Mouse (Mus musculus) kidney, postnatal 4 days (tissue): ENCODE measurements around the gene Ube2n.
A peak's percentile ranks its signal among the peaks of the same experiment; 100 is the strongest.
"Not testable (repeated sequence)": the region's sequence is repeated elsewhere in the genome, so short reads cannot be mapped to it uniquely, and the experiment has no call there.

Experiments
- DNase-seq, 2 experiments: peaks; one replicate each; pipeline ENCODE4 v3.0.0; 2021; ENCODE audit warnings: mixed read lengths in 2 of 2

The Ube2n gene

GRCm38 (mm10) chr10:95525871-95526270, 10.9 kb downstream of the Ube2n start:
- DNase-seq = no peak

- no peak for DNase-seq
These were observed 11.7 kb downstream of the Ube2n start for GRCm38 (mm10) chr10:95526495-95527122.

- DNase-seq = no peak
These were observed 15.7 kb downstream of the Ube2n start for GRCm38 (mm10) chr10:95530551-95531121.

GRCm38 (mm10) chr10:95532916-95533315, 18.0 kb downstream of the Ube2n start:
- DNase-seq = no peak

GRCm38 (mm10) chr10:95533382-95533781, 18.4 kb downstream of the Ube2n start:
- no peak for DNase-seq

- DNase-seq = no peak
These were observed 20.7 kb downstream of the Ube2n start for GRCm38 (mm10) chr10:95535399-95536221.

- DNase-seq = no peak
These were observed 21.2 kb downstream of the Ube2n start for GRCm38 (mm10) chr10:95536222-95536541.

GRCm38 (mm10) chr10:95539260-95539659, 24.3 kb downstream of the Ube2n start:
- no peak for DNase-seq

- DNase-seq = no peak
These were observed 24.9 kb downstream of the Ube2n start for GRCm38 (mm10) chr10:95539841-95540240.

GRCm38 (mm10) chr10:95542916-95543315, 28.0 kb downstream of the Ube2n start:
- DNase-seq = no peak

- no peak for DNase-seq
These were observed 28.4 kb downstream of the Ube2n start for GRCm38 (mm10) chr10:95543377-95543776.

- no peak for DNase-seq
These were observed 29.1 kb downstream of the Ube2n start for GRCm38 (mm10) chr10:95544004-95544403.

- DNase-seq = no peak
These were observed 29.7 kb downstream of the Ube2n start for GRCm38 (mm10) chr10:95544651-95545050.

GRCm38 (mm10) chr10:95545051-95545450, 30.1 kb downstream of the Ube2n start:
- DNase-seq = no peak

GRCm38 (mm10) chr10:95546178-95546577, 31.2 kb downstream of the Ube2n start:
- DNase-seq = no peak

GRCm38 (mm10) chr10:95548154-95548826, 33.3 kb downstream of the Ube2n start:
- DNase-seq = no peak

GRCm38 (mm10) chr10:95549080-95549479, 34.1 kb downstream of the Ube2n start:
- not testable (repeated sequence) for DNase-seq

- no peak for DNase-seq
These were observed 35.6 kb downstream of the Ube2n start for GRCm38 (mm10) chr10:95550506-95550905.

GRCm38 (mm10) chr10:95551752-95552151, 36.8 kb downstream of the Ube2n start:
- DNase-seq = no peak

GRCm38 (mm10) chr10:95552326-95552725, 37.4 kb downstream of the Ube2n start:
- no peak for DNase-seq

GRCm38 (mm10) chr10:95555866-95556265, 40.9 kb downstream of the Ube2n start:
- DNase-seq = peak in 1 of 2 experiments; percentile 34

- peak; percentile 30 to 56 for DNase-seq
These were observed 42.4 kb downstream of the Ube2n start for GRCm38 (mm10) chr10:95557337-95557828.

- no peak for DNase-seq
These were observed 44.5 kb downstream of the Ube2n start for GRCm38 (mm10) chr10:95559426-95559825.
